Mouse (Mus musculus): ENCODE data around the gene Larp4b. TPM values are rescaled to one million over a fixed set of nuclear protein-coding genes. Genes with fewer than 3 reads are reported as not detected.

Gene Larp4b
- polyA plus RNA-seq, 1 experiment from 2014 or later, result 33.6 TPM

- Histone ChIP-seq H3K36me3 (peaks cover 45% of the 10 kb centered on the region), H3K9me3 (no peaks in the 10 kb centered on the region), H3K9ac (no peak overlapping the region), H3K4me3 (no peak overlapping the region), H3K4me1 (no peaks in the 10 kb centered on the region), H3K4me2 (replicated peaks) (no peak overlapping the region), H3K27ac (no peak overlapping the region), H3K27me3 (no peaks in the 10 kb centered on the region)
- no peak for ATAC-seq (ENCODE audit: insufficient number of reproducible peaks, insufficient read depth, low FRiP score, low TSS enrichment)
- WGBS, result 93% methylated on average over 6 of the region's 6 CpGs
Observed at GRCm38 (mm10) chr13:9128707-9129314, 35.1 kb downstream of the Larp4b start.

GRCm38 (mm10) chr13:9134421-9134820 lies 40.7 kb downstream of the Larp4b start:
- 82% methylated on average over 2 of the region's 2 CpGs for WGBS
- Histone ChIP-seq H3K4me1 (no peaks in the 10 kb centered on the region), H3K9ac (no peak overlapping the region), H3K9me3 (no peaks in the 10 kb centered on the region), H3K4me2 (replicated peaks) (no peak overlapping the region), H3K27me3 (no peaks in the 10 kb centered on the region), H3K4me3 (no peak overlapping the region), H3K27ac (no peak overlapping the region), H3K36me3 (peaks cover 38% of the 10 kb centered on the region)
- ATAC-seq (ENCODE audit: insufficient number of reproducible peaks, insufficient read depth, low FRiP score, low TSS enrichment), result no peak

- Histone ChIP-seq H3K9me3 (no peaks in the 10 kb centered on the region), H3K9ac (no peak overlapping the region), H3K4me1 (no peaks in the 10 kb centered on the region), H3K4me2 (replicated peaks) (no peak overlapping the region), H3K36me3 (peaks cover 37% of the 10 kb centered on the region), H3K27ac (no peak overlapping the region), H3K4me3 (no peak overlapping the region), H3K27me3 (no peaks in the 10 kb centered on the region)
- 85% methylated on average over 6 of the region's 6 CpGs for WGBS
- ATAC-seq (ENCODE audit: insufficient number of reproducible peaks, insufficient read depth, low FRiP score, low TSS enrichment), result no peak
Observed at GRCm38 (mm10) chr13:9136088-9136487, 42.4 kb downstream of the Larp4b start.

- Histone ChIP-seq H3K9ac (no peak overlapping the region), H3K4me1 (no peaks in the 10 kb centered on the region), H3K27me3 (no peaks in the 10 kb centered on the region), H3K9me3 (no peaks in the 10 kb centered on the region), H3K4me2 (replicated peaks) (no peak overlapping the region), H3K27ac (no peak overlapping the region), H3K36me3 (peaks cover 43% of the 10 kb centered on the region), H3K4me3 (no peak overlapping the region)
- ATAC-seq (ENCODE audit: insufficient number of reproducible peaks, insufficient read depth, low FRiP score, low TSS enrichment), result no peak
- WGBS, result 72% methylated on average over 4 of the region's 4 CpGs
Observed at GRCm38 (mm10) chr13:9136733-9137132, 43.1 kb downstream of the Larp4b start.

- no peaks in the 10 kb centered on the region for H3K9me3 ChIP-seq
- H3K4me1 ChIP-seq, result no peaks in the 10 kb centered on the region
- no peak overlapping the region for H3K4me3 ChIP-seq
- H3K36me3 ChIP-seq, result peaks cover 59% of the 10 kb centered on the region
- no peak overlapping the region for H3K27ac ChIP-seq
- no peak for ATAC-seq (ENCODE audit: insufficient number of reproducible peaks, insufficient read depth, low FRiP score, low TSS enrichment)
- H3K9ac ChIP-seq, result no peak overlapping the region
- 84% methylated on average over 6 of the region's 6 CpGs for WGBS
- H3K4me2 ChIP-seq (replicated peaks), result no peak overlapping the region
- no peaks in the 10 kb centered on the region for H3K27me3 ChIP-seq
Observed at GRCm38 (mm10) chr13:9139466-9139991, 45.8 kb downstream of the Larp4b start.

GRCm38 (mm10) chr13:9140204-9140603 lies 46.5 kb downstream of the Larp4b start:
- WGBS, result 83% methylated on average over 10 of the region's 10 CpGs
- ATAC-seq (ENCODE audit: insufficient number of reproducible peaks, insufficient read depth, low FRiP score, low TSS enrichment), result no peak
- no peaks in the 10 kb centered on the region for H3K9me3 ChIP-seq
- no peaks in the 10 kb centered on the region for H3K27me3 ChIP-seq
- no peak overlapping the region for H3K27ac ChIP-seq
- H3K9ac ChIP-seq, result no peak overlapping the region
- H3K4me3 ChIP-seq, result no peak overlapping the region
- no peak overlapping the region for H3K4me2 ChIP-seq (replicated peaks)
- no peaks in the 10 kb centered on the region for H3K4me1 ChIP-seq
- H3K36me3 ChIP-seq, result peaks cover 62% of the 10 kb centered on the region

- 70% methylated on average over 2 of the region's 2 CpGs for WGBS
- Histone ChIP-seq H3K27me3 (no peaks in the 10 kb centered on the region), H3K36me3 (peaks cover 59% of the 10 kb centered on the region), H3K9ac (no peak overlapping the region), H3K4me1 (no peaks in the 10 kb centered on the region), H3K27ac (no peak overlapping the region), H3K4me3 (no peak overlapping the region), H3K4me2 (replicated peaks) (no peak overlapping the region), H3K9me3 (no peaks in the 10 kb centered on the region)
- no peak for ATAC-seq (ENCODE audit: insufficient number of reproducible peaks, insufficient read depth, low FRiP score, low TSS enrichment)
Observed at GRCm38 (mm10) chr13:9142371-9142770, 48.7 kb downstream of the Larp4b start.

GRCm38 (mm10) chr13:9148830-9149229 lies 55.1 kb downstream of the Larp4b start:
- no peaks in the 10 kb centered on the region for H3K9me3 ChIP-seq
- H3K4me3 ChIP-seq, result no peak overlapping the region
- H3K27ac ChIP-seq, result no peak overlapping the region
- H3K9ac ChIP-seq, result no peak overlapping the region
- no peaks in the 10 kb centered on the region for H3K4me1 ChIP-seq
- 79% methylated on average over 2 of the region's 2 CpGs for WGBS
- no peaks in the 10 kb centered on the region for H3K27me3 ChIP-seq
- H3K4me2 ChIP-seq (replicated peaks), result no peak overlapping the region
- H3K36me3 ChIP-seq, result peaks cover 41% of the 10 kb centered on the region
- no peak for ATAC-seq (ENCODE audit: insufficient number of reproducible peaks, insufficient read depth, low FRiP score, low TSS enrichment)

GRCm38 (mm10) chr13:9149473-9150217 lies 56.0 kb downstream of the Larp4b start:
- no peak for ATAC-seq (ENCODE audit: insufficient number of reproducible peaks, insufficient read depth, low FRiP score, low TSS enrichment)
- H3K27me3 ChIP-seq, result no peaks in the 10 kb centered on the region
- no peaks in the 10 kb centered on the region for H3K9me3 ChIP-seq
- peaks cover 47% of the 10 kb centered on the region for H3K36me3 ChIP-seq
- no peak overlapping the region for H3K4me3 ChIP-seq
- no peak overlapping the region for H3K9ac ChIP-seq
- H3K27ac ChIP-seq, result no peak overlapping the region
- no peaks in the 10 kb centered on the region for H3K4me1 ChIP-seq
- H3K4me2 ChIP-seq (replicated peaks), result no peak overlapping the region
- WGBS, result 65% methylated on average over 7 of the region's 7 CpGs

GRCm38 (mm10) chr13:9151100-9151499 lies 57.4 kb downstream of the Larp4b start:
- Histone ChIP-seq H3K4me2 (replicated peaks) (no peak overlapping the region), H3K4me3 (no peak overlapping the region), H3K27me3 (no peaks in the 10 kb centered on the region), H3K9ac (no peak overlapping the region), H3K9me3 (no peaks in the 10 kb centered on the region), H3K36me3 (peaks cover 44% of the 10 kb centered on the region), H3K27ac (no peak overlapping the region), H3K4me1 (no peaks in the 10 kb centered on the region)
- ATAC-seq (ENCODE audit: insufficient number of reproducible peaks, insufficient read depth, low FRiP score, low TSS enrichment), result no peak
- WGBS, result 89% methylated on average over 6 of the region's 6 CpGs

- Histone ChIP-seq H3K4me3 (no peak overlapping the region), H3K4me1 (no peaks in the 10 kb centered on the region), H3K9ac (no peak overlapping the region), H3K9me3 (no peaks in the 10 kb centered on the region), H3K27me3 (no peaks in the 10 kb centered on the region), H3K36me3 (peaks cover 48% of the 10 kb centered on the region), H3K27ac (no peak overlapping the region), H3K4me2 (replicated peaks) (no peak overlapping the region)
- WGBS, result 95% methylated on average over 4 of the region's 4 CpGs
- no peak for ATAC-seq (ENCODE audit: insufficient number of reproducible peaks, insufficient read depth, low FRiP score, low TSS enrichment)
Observed at GRCm38 (mm10) chr13:9151619-9152018, 57.9 kb downstream of the Larp4b start.

- Histone ChIP-seq H3K4me1 (no peaks in the 10 kb centered on the region), H3K27ac (no peak overlapping the region), H3K36me3 (peaks cover 49% of the 10 kb centered on the region), H3K27me3 (no peaks in the 10 kb centered on the region), H3K9me3 (no peaks in the 10 kb centered on the region), H3K4me3 (no peak overlapping the region), H3K4me2 (replicated peaks) (no peak overlapping the region), H3K9ac (no peak overlapping the region)
- 83% methylated on average over 2 of the region's 2 CpGs for WGBS
- no peak for ATAC-seq (ENCODE audit: insufficient number of reproducible peaks, insufficient read depth, low FRiP score, low TSS enrichment)
Observed at GRCm38 (mm10) chr13:9152267-9152666, 58.6 kb downstream of the Larp4b start.

Data from embryonic facial prominence, embryonic 12.5 days (tissue).